Mouse (Mus musculus) heart, adult 2 months (tissue): ENCODE data around the gene Anxa3. TPM values are rescaled to one million over a fixed set of nuclear protein-coding genes. Genes with fewer than 3 reads are reported as not detected.

Experiments
- DNase-seq, 2 experiments: peaks; one replicate each; pipeline ENCODE4 v3.0.0; 2021
- H3K27ac ChIP-seq: fragments of 200-600 bp; 2 replicates; pipeline ENCODE4 v1.8.1; 2022
- H3K27me3 ChIP-seq: fragments of 200-500 bp; 2 replicates; pipeline ENCODE4 v1.6.1; 2012; ENCODE audit warnings: mild to moderate bottlenecking, low read length, inconsistent platforms, mixed read lengths; ENCODE audit not compliant: control insufficient read depth, insufficient read depth
- H3K36me3 ChIP-seq: fragments of 200-500 bp; 2 replicates; pipeline ENCODE4 v1.6.1; 2012; ENCODE audit warnings: low read length, inconsistent platforms; ENCODE audit not compliant: control insufficient read depth, insufficient read depth
- H3K4me1 ChIP-seq: fragments of 200-500 bp; 2 replicates; pipeline ENCODE4 v1.6.1; 2011; ENCODE audit warnings: low read length; ENCODE audit not compliant: control insufficient read depth, insufficient read depth
- H3K4me3 ChIP-seq: fragments of 200-600 bp; 2 replicates; pipeline ENCODE4 v1.8.1; 2022
- H3K79me2 ChIP-seq: fragments of 200-500 bp; replicated peaks from 2 replicates; pipeline ENCODE4 v1.6.1; 2012; ENCODE audit warnings: mild to moderate bottlenecking, inconsistent platforms, low read length, moderate library complexity, mixed read lengths; ENCODE audit not compliant: control insufficient read depth, insufficient read depth
- H3K9ac ChIP-seq: fragments of 200-500 bp; 2 replicates; pipeline ENCODE4 v1.6.1; 2012; ENCODE audit warnings: low read depth, mild to moderate bottlenecking, control low read depth, inconsistent platforms, low read length, mixed read lengths
- CTCF ChIP-seq: fragments of 200-600 bp; IDR thresholded peaks from 2 replicates; pipeline ENCODE4 v1.8.1; 2022; ENCODE audit warnings: antibody characterized with exemption, mild to moderate bottlenecking, moderate library complexity
- EP300 ChIP-seq: fragments of 200-500 bp; IDR thresholded peaks from 2 replicates; pipeline ENCODE4 v1.6.1; 2011; ENCODE audit warnings: low read depth, low read length, control low read depth; ENCODE audit not compliant: insufficient read depth
- POLR2A ChIP-seq: fragments of 200-500 bp; IDR thresholded peaks from 2 replicates; pipeline ENCODE4 v1.6.1; 2011; ENCODE audit warnings: mild to moderate bottlenecking, low read depth, low read length, control low read depth; ENCODE audit not compliant: insufficient read depth
- WGBS: fragments of 180-500 bp; shearing (Covaris S2); methylation state at CpG from one replicate; pipeline ENCODE4 v1.1.7; 2018; 5-methylcytosine and 5-hydroxymethylcytosine counted together
- intact Hi-C: fragments of 180-260 bp; cut with DNase I; formaldehyde crosslinking; loops from one replicate; pipeline ENCODE4 v1.15.1; 2025
- polyA plus RNA-seq: library from polyadenylated mRNA; depleted of rRNA; stranded (reverse); fragments of >200 nt; gene quantifications from 2 replicates; pipeline ENCODE4 v1.2.3, GENCODE M21; 2012; rRNA removed
- total RNA-seq, 2 experiments: library from RNA; stranded (reverse); gene quantifications; 2 replicates each; pipeline ENCODE4 v1.2.3; 2021

The Anxa3 gene
- total and polyA plus RNA-seq, 3 experiments, result 18.5 to 27.4 (median 24.5) TPM

- H3K4me1 ChIP-seq, result no peaks in the 10 kb centered on the region
- intact Hi-C loops, result no loop called here
- no peaks in the 10 kb centered on the region for H3K36me3 ChIP-seq
- no peak overlapping the region for H3K27ac ChIP-seq
- no peaks in the 10 kb centered on the region for H3K79me2 ChIP-seq
- 89% methylated on average over 3 of the region's 3 CpGs for WGBS
- DNase-seq, result no peak
- H3K27me3 ChIP-seq, result no peaks in the 10 kb centered on the region
- TF ChIP-seq EP300 (no peak), CTCF (no peak), POLR2A (no peak)
- no peak overlapping the region for H3K9ac ChIP-seq
- no peak overlapping the region for H3K4me3 ChIP-seq
Observed at GRCm38 (mm10) chr5:96881613-96882012, 88.5 kb downstream of the Anxa3 start.

GRCm38 (mm10) chr5:96885202-96885601, 92.1 kb downstream of the Anxa3 start:
- DNase-seq, result no peak
- Histone ChIP-seq H3K4me1 (no peaks in the 10 kb centered on the region), H3K27me3 (no peaks in the 10 kb centered on the region), H3K27ac (no peak overlapping the region), H3K9ac (no peak overlapping the region), H3K36me3 (no peaks in the 10 kb centered on the region), H3K79me2 (no peaks in the 10 kb centered on the region), H3K4me3 (no peak overlapping the region)
- TF ChIP-seq CTCF (no peak), POLR2A (no peak), EP300 (no peak)
- intact Hi-C loops, result no loop called here
- 80% methylated on average over 7 of the region's 7 CpGs for WGBS

GRCm38 (mm10) chr5:96888396-96888795, 95.3 kb downstream of the Anxa3 start:
- H3K4me3 ChIP-seq, result no peak overlapping the region
- DNase-seq, result no peak
- no peak for TF ChIP-seq CTCF
- TF ChIP-seq POLR2A, result no peak
- TF ChIP-seq EP300, result no peak
- WGBS, result 88% methylated on average over 3 of the region's 3 CpGs
- no peaks in the 10 kb centered on the region for H3K36me3 ChIP-seq
- no peaks in the 10 kb centered on the region for H3K27me3 ChIP-seq
- H3K4me1 ChIP-seq, result no peaks in the 10 kb centered on the region
- intact Hi-C loops, result no loop called here
- no peak overlapping the region for H3K27ac ChIP-seq
- H3K79me2 ChIP-seq, result no peaks in the 10 kb centered on the region
- no peak overlapping the region for H3K9ac ChIP-seq

GRCm38 (mm10) chr5:96890367-96890766, 97.2 kb downstream of the Anxa3 start:
- Histone ChIP-seq H3K27ac (no peak overlapping the region), H3K4me1 (no peaks in the 10 kb centered on the region), H3K4me3 (no peak overlapping the region), H3K79me2 (no peaks in the 10 kb centered on the region), H3K36me3 (no peaks in the 10 kb centered on the region), H3K9ac (no peak overlapping the region), H3K27me3 (no peaks in the 10 kb centered on the region)
- DNase-seq, result no peak
- TF ChIP-seq EP300, result no peak
- TF ChIP-seq CTCF, result no peak
- no peak for TF ChIP-seq POLR2A
- intact Hi-C loops, result no loop called here
- WGBS, result 59% methylated on average over 5 of the region's 5 CpGs

Other genes starting within 250 kb of the Anxa3 start
- 1 to 10 TPM; 6.7 to 8.4 TPM for gene Bmp2k, start 204.3 kb downstream of the Anxa3 start, total RNA-seq
- 2.9 and 3.6 TPM in 2 replicates for gene Bmp2k, start 204.3 kb downstream of the Anxa3 start, polyA plus RNA-seq